Mouse (Mus musculus) liver (tissue): ENCODE measurements at regions not wholly inside any gene's neighbourhood (a gene's known extent, or its start where the extent isn't known, plus 50 kb on each side); places are given as distances from the start of the nearest gene placed in this dataset.

Source experiments
- DNase-seq: peaks from one replicate; pipeline ENCODE4 v3.0.0-alpha.2; 2020; ENCODE audit warnings: mixed read lengths

DNA sequence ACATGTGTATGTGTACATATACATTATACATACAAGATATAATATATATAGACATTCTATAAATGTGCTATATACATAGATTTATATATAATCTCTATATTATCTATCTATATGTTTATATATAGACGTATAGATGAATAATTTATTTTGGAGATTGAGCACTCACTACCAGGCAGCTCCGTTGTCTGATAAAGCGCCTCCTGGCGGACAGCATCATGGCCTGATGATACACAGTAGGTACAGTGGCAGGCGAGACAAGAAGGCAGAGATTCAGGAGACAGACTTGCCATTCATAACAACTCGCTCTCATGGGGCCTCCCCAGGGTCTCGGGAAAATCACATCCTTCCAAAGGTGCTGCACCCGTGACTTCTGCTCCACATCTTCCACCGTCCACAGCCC lies 101.4 kb upstream of the A530016L24Rik start:
- no peak for DNase-seq

DNA sequence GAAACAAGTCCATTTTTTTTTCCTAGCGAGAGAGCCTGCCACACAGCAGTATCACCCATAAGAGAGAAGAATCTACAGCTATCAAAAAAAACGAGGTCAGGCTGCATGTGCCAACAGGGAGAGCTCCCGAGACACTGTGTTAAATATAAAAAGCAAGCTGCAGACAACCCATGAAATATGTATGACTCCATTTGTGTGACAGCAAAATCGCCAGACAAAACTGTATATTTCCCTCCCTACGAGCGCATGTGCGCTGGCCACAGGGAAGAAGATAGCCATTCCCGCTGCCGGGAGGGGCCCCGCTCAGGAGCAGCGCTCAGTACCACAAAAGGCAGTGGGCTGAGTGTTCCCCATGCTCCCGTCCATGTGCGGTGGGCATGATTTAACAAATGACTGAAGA lies 93.3 kb upstream of the A530016L24Rik start:
- DNase-seq: no peak

GRCm38 (mm10) chr12:112403688-112404240 lies 85.5 kb upstream of the A530016L24Rik start:
- DNase-seq: no peak

GRCm38 (mm10) chr12:112404338-112404737 lies 84.9 kb upstream of the A530016L24Rik start:
- DNase-seq: no peak

DNA sequence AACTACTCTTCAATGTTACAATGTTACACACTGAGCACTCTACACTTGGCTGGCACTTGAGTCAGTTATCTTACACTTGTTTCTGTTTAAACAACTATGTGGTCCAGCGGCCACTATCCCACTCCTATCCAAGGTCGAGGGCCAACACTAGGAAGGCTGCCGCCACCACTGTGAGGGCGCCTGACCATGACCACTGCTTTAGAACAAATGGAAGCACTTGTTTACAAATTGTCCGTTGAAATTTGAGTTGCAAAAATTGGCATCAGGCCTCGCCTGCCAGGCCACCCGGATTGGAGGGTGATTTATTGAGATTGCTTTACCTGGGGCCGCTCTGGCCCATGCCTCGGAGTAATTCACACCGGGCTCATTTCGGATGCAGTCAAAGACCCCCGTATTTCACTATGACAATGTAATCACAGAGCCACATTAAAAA lies 83.5 kb upstream of the A530016L24Rik start:
- no peak for DNase-seq

GRCm38 (mm10) chr12:112411612-112412350 lies 77.5 kb upstream of the A530016L24Rik start:
- no peak for DNase-seq

DNA sequence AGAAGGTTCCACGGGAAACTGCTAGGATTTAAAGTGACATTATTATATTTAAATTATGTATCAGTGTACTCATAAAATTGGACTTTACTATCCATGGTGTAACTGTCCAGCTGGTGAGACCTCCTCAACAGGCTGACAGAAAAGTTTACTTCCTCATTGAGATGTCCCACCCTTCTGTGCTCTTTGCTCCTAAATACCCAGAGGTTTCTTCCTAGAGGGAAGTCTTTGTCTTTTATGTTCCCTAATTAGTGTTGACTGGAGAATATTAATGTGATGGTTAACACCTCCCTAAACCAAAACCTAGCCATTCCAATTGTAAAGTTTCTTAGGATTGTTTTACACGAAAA lies 76.9 kb upstream of the A530016L24Rik start:
- DNase-seq: no peak

DNA sequence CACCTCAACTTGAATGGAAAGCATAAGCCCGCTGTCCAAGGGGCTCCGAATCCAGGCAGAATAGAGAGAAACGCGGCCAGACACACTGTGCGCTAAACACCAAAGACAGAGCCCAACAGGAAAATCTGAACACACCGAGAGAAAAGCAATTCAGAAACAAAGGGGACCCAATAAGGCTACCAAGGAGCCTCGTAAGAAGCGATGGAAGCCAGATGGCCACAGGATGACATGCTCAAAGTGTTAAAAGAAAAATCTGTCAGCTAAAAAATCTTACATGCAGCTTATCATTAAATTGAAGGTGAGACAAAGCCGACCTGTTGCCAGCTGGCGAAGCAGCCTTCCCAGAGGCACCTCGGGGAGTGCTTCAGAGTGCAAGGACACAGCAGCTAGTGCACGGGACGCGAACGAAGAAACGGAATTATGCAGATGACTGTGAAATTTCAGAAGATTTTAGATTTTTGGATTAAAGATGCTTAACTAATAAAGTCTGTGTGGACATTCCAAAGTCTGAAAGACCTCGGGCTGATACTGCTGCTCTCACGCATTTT lies 73.2 kb upstream of the A530016L24Rik start:
- DNase-seq: no peak

DNA sequence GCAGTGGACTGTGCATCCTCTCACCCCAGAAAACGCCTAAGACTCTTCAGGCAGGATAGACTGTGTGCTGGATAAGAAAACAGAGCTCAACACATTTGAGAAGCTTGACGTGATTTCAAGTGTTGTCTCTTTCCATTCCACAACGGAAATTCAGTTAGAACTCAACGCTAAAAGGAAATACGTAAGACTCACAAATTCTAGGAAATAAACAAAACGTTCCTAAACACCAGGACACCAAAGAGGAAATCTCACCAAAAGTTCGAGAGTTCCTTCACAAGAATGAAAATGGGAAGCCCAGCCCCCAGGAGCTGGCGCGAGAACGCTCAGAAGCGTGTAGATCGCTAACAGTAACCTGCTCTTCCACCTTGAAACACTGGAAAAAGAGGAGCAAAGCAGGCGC lies 72.7 kb upstream of the A530016L24Rik start:
- no peak for DNase-seq

DNA sequence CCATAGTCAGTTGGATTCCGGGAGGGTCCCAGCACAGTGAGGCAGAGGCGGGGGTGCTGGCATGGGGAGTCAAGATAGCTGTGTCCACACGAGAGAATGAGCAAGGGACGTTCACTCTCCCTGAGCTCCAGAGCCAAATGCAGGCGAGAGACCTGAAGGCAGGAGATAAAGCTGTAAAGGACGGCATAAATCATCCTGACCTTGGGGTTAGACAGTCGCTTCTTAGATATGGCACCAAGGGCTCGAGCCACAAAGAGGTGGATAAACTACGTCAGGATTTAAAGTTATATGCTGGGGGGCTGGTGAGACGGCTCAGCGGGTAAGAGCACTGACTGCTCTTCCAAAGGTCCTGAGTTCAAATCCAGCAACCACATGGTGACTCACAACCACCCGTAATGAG lies 70.6 kb upstream of the A530016L24Rik start:
- DNase-seq: no peak

DNA sequence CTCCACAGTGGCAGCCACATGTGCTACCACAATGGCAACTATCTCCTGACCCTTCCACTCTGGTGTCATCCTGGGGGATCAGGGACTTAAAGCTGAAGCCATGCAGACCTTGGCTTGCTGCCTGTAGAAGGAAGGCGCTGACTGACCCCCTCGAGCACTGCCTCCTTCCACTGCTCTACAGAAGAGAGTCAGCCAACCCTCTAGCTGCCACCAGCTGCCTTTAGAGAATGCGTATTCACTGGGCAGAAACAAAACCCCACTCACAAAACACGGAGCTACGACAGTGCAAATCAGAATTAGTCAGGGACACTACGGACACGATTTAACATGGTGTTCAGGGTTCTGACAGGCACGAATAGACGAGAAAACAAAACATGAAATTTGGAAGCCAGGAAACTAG lies 67.1 kb upstream of the A530016L24Rik start:
- DNase-seq: no peak

- DNase-seq: no peak
These were observed 65.1 kb upstream of the A530016L24Rik start for GRCm38 (mm10) chr12:112424150-112424549.

GRCm38 (mm10) chr12:112426681-112427080 lies 62.6 kb upstream of the A530016L24Rik start:
- DNase-seq: no peak

GRCm38 (mm10) chr12:112430104-112430846 lies 59.0 kb upstream of the A530016L24Rik start:
- no peak for DNase-seq

GRCm38 (mm10) chr12:112433315-112433714 lies 55.9 kb upstream of the A530016L24Rik start:
- no peak for DNase-seq

DNA sequence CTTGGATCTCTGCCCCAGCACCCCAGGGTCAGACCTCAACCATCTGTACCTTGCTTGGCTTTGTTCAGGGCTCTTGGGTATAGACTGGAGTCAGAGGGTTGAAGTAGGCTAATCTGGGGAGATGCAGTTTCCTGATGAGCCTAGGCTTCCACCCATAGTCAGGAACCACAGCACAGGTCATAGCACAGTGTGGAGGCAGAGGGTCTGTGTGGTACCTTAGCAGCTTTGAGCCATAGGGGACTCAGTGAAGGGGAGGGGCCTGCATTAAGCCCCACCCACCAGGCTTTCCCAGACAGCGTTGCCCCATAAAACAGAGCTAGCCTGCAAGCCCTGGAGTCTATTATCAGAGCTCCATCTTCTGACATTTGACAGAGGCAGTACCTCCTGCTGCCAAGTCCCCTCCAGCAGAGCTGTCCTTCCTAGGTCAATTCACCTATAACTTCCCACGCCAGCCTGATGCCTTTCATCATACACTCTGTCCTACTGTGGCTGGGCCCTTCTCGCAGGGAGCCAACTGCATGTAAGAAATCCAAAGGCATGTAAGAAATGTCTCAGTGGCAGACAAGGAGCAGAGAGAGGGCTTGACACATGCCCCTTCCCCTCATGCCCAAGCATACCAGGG lies 54.5 kb upstream of the A530016L24Rik start:
- DNase-seq: no peak

DNA sequence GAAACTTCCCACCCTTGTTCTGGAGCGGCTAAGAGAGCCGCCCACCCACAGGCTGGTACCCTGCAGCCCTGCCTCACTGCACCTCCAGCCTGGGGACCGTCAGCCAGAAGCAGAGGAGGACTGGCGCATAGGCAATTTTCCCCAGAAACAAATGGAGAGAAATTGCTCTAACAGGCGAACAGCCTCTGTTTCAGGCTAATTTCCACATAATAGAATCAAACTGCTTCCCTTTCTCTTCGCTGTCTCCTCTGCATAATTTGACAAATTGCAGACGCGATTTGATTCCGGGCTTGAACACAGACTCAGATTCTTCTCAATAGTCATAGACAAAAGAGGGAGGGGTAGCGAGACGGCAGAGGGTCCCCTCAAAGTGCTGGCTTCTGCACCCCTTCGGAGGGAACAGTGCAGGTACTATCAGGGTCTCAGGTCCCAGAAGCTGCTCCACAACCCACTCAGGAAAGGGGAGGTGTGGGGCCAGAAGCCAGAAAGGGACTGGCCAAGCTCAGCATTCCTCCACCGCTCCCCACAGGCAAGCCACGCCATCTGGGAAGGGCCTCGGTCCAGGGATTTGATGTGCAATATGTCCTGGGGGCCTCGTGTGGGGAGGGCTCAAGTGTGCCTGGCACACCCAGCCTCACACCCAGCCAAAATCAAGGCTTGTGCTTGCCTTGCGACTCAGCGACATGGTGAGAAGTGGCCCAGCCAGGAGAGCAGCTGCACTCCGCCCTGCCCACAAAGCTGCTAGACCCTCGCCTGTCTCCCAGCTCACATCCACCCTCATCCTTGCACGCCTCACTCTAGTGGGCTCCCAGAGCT lies 53.7 kb upstream of the A530016L24Rik start:
- no peak for DNase-seq

- no peak for DNase-seq
These were observed 52.2 kb upstream of the A530016L24Rik start for GRCm38 (mm10) chr12:112437046-112437445.

DNA sequence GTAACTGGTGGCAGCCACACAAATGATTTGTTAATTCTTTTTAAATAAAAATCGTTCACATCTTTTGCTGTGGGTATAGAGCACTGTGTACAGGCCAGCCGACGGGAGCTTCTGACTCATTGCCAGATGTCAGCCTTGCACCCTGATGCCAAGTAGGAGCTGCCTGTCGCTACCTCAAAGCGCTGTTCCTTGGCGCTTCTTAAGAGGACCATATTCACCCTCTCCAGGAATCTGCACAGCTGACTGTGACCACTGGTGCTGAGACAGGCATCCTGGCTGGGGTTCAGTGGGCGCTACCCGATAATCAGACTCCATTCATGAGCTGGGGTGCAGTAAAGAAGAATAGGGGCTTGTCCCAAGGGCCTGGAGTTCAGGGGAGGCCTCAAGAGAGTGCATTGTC lies 51.0 kb upstream of the A530016L24Rik start:
- no peak for DNase-seq
